ENCODE assay signal across 16 mouse cellular contexts in the genomic region with DNA sequence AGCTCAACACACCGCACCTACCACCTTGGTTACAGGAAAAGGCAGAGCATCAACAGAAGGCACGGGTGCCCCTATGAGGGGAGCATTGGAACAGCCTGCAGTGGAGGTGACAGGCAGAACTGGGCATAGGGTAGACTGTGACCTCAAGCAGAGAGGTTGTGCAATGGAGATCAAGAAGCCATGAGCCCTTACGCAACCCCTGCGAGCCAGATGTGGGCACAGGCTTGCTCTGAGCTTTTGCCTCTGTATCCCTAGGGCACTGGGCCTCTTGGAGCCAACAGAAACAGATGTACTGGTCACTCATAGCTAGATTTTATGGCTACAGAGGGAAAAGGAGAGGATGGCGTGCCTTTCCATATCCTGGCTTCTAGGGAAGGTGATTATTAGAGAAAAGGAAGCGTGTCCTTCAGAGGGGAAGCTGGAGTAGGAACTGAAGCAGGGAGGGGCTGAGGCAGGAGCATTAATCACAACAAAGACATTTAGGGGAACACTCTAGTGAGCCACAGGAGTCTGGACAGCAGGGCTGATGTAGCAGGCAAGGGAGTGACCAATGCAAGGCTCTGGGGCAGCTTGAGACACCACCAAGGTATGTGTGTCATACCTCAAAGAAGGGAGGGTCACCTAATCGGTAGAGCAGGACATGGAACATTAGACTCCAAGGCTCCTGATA. TPM values are rescaled to one million over a fixed set of nuclear protein-coding genes. Genes with fewer than 3 reads are reported as not detected.
A peak's percentile ranks its signal among the peaks of the same experiment; 100 is the strongest.
DNase-seq lines count a peak whose midpoint lies in the region; ATAC-seq and TF ChIP-seq lines count a peak whose summit lies in the region.
"Had no signal": no experiment of that assay in that cellular context is flagged by ENCODE, and none has a peak within 500 bp of the region (broad histone marks: within the 10 kb centered on the region; RNA-seq: fewer than 3 reads in every experiment).

No protein-coding gene starts in this region.

- intact Hi-C loops in gastrocnemius, adult 2 months (cut with DNase I) = no loop called here

- H3K9me3 ChIP-seq in lung, postnatal 0 days (ENCODE audit: low read length) = no peaks in the 10 kb centered on the region
- H3K9me3 ChIP-seq in liver, postnatal 0 days (ENCODE audit: low read length) = no peaks in the 10 kb centered on the region
- H3K9me3 ChIP-seq: heart, embryonic 13.5 days; midbrain, embryonic 15.5 days had no signal

- no peak overlapping the region for H3K4me2 ChIP-seq in lung, postnatal 0 days (replicated peaks; ENCODE audit: low read depth, low read length)
- no peak overlapping the region for H3K4me2 ChIP-seq in liver, postnatal 0 days (ENCODE audit: low read depth, low read length)
- H3K4me2 ChIP-seq: heart, embryonic 13.5 days; midbrain, embryonic 15.5 days had no signal

- no peak overlapping the region for H3K27ac ChIP-seq in lung, postnatal 0 days (ENCODE audit: low read length)
- no peak overlapping the region for H3K27ac ChIP-seq in liver, postnatal 0 days (ENCODE audit: low read depth)
- H3K27ac ChIP-seq in gastrocnemius, adult 2 months = no peak overlapping the region
- H3K27ac ChIP-seq: heart, embryonic 13.5 days; midbrain, embryonic 15.5 days; stomach, postnatal 0 days had no signal

- H3K4me1 ChIP-seq in lung, postnatal 0 days (ENCODE audit: insufficient read depth, low read depth, low read length) = no peaks in the 10 kb centered on the region
- no peaks in the 10 kb centered on the region for H3K4me1 ChIP-seq in lung, adult 2 months (ENCODE audit: control insufficient read depth, insufficient read depth, low read length)
- no peaks in the 10 kb centered on the region for H3K4me1 ChIP-seq in liver, postnatal 0 days (ENCODE audit: insufficient read depth)

- no peak for TF ChIP-seq EP300 in lung, postnatal 0 days (IDR thresholded peaks at IDR 0.05)
- no peak for TF ChIP-seq EP300 in liver, postnatal 0 days (IDR thresholded peaks at IDR 0.05; ENCODE audit: low read depth)

- no peaks in the 10 kb centered on the region for H3K36me3 ChIP-seq in lung, postnatal 0 days (ENCODE audit: insufficient read depth, low read length)
- H3K36me3 ChIP-seq in liver, postnatal 0 days (replicated peaks; ENCODE audit: insufficient read depth, low read length) = no peaks in the 10 kb centered on the region
- H3K36me3 ChIP-seq: heart, embryonic 13.5 days; midbrain, embryonic 15.5 days had no signal

- DNase-seq in lung, postnatal 0 days (ENCODE audit: low spot score) = peak; percentile 26
- no peak for DNase-seq in lung, adult 2 months
- peak; percentile 32 for DNase-seq in fibroblast of lung, adult 2 months (ENCODE audit: low read depth)
- DNase-seq in liver, postnatal 0 days = peak; percentile 70
- no peak for DNase-seq in gastrocnemius, adult 2 months
- no peak for DNase-seq in cerebellum, postnatal 25 days
- DNase-seq in cerebellum, adult 8-10 months = no peak
- DNase-seq: cerebellum, adult 18-20 months; forebrain, postnatal 0 days; gastrocnemius, postnatal 25 days; retina, postnatal 1 day had no signal

- no peaks in the 10 kb centered on the region for H3K27me3 ChIP-seq in lung, postnatal 0 days (replicated peaks; ENCODE audit: insufficient read depth, low read length)
- H3K27me3 ChIP-seq in liver, postnatal 0 days (ENCODE audit: insufficient read depth, low read length) = no peaks in the 10 kb centered on the region
- H3K27me3 ChIP-seq: midbrain, embryonic 15.5 days had no signal

- no peak overlapping the region for H3K4me3 ChIP-seq in lung, postnatal 0 days (ENCODE audit: low read depth, low read length)
- H3K4me3 ChIP-seq in lung, adult 2 months (replicated peaks; ENCODE audit: extremely low read depth, low read depth, low read length) = no peak overlapping the region
- H3K4me3 ChIP-seq in liver, postnatal 0 days (ENCODE audit: low read depth, low read length) = no peak overlapping the region
- no peak overlapping the region for H3K4me3 ChIP-seq in gastrocnemius, adult 2 months
- H3K4me3 ChIP-seq: heart, embryonic 13.5 days; midbrain, embryonic 15.5 days had no signal

- H3K9ac ChIP-seq in lung, postnatal 0 days (replicated peaks; ENCODE audit: low read depth) = no peak overlapping the region
- no peak overlapping the region for H3K9ac ChIP-seq in liver, postnatal 0 days (replicated peaks)
- H3K9ac ChIP-seq: forebrain, postnatal 0 days; heart, embryonic 13.5 days; midbrain, embryonic 15.5 days had no signal

- ATAC-seq in lung, postnatal 0 days = no peak; the same call in 1 of the 2 replicates
- peak; percentile 93 for ATAC-seq in liver, postnatal 0 days
- ATAC-seq: forebrain, postnatal 0 days; midbrain, embryonic 15.5 days had no signal

- TF ChIP-seq POLR2A in lung, adult 2 months (IDR thresholded peaks at IDR 0.05; ENCODE audit: borderline replicate concordance, extremely low read depth, low read depth, low read length) = no peak

- TF ChIP-seq CTCF in lung, postnatal 0 days (IDR thresholded peaks at IDR 0.05) = no peak
- no peak for TF ChIP-seq CTCF in lung, adult 2 months (IDR thresholded peaks at IDR 0.05; ENCODE audit: insufficient read depth, low read length)
- peak; percentile 33; the same call in 1 of the 2 replicates for TF ChIP-seq CTCF in liver, postnatal 0 days (IDR thresholded peaks at IDR 0.05; ENCODE audit: low read depth)
- TF ChIP-seq CTCF in gastrocnemius, adult 2 months (IDR thresholded peaks at IDR 0.05) = no peak

- 68% methylated on average over 7 of the region's 7 CpGs for WGBS in lung, postnatal 0 days
- 60% methylated on average over 7 of the region's 7 CpGs for WGBS in lung, adult 2 months
- 41% methylated on average over 7 of the region's 7 CpGs for WGBS in liver, postnatal 0 days (ENCODE audit: insufficient replicate concordance)

RNA-seq across cellular contexts. Expression of gene Noc4l, which starts 50.1 kb away (rescaled TPM):
- 16.2 and 18.9 TPM in 2 replicates for polyA plus RNA-seq in lung, postnatal 0 days (2015; fragmentation: Nextera tagmentation; extraction: Ambion mirVana)
- polyA plus RNA-seq in lung, adult 2 months (2012; rRNA removed) = 36.0 and 41.5 TPM in 2 replicates
- 14.8 and 19.6 TPM in 2 replicates for polyA plus RNA-seq in liver, postnatal 0 days (2015; fragmentation: Nextera tagmentation; extraction: Ambion mirVana)
- total RNA-seq in gastrocnemius, adult 2 months (2021) = 10 to 100 TPM; 15.1 to 15.6 TPM

RNA-seq across cellular contexts. Expression of gene Ddx51, which starts 50.1 kb away (rescaled TPM):
- polyA plus RNA-seq in lung, postnatal 0 days (2015; fragmentation: Nextera tagmentation; extraction: Ambion mirVana) = 7.3 and 7.4 TPM in 2 replicates
- polyA plus RNA-seq in lung, adult 2 months (2012; rRNA removed) = 14.4 and 19.6 TPM in 2 replicates
- polyA plus RNA-seq in liver, postnatal 0 days (2015; fragmentation: Nextera tagmentation; extraction: Ambion mirVana) = 7.5 and 7.9 TPM in 2 replicates
- total RNA-seq in gastrocnemius, adult 2 months (2021) = 1 to 10 TPM; 7.3 to 9.4 TPM

RNA-seq across cellular contexts. Expression of gene Galnt9, which starts 59.0 kb away (rescaled TPM):
- polyA plus RNA-seq in lung, postnatal 0 days (2015; fragmentation: Nextera tagmentation; extraction: Ambion mirVana) = 0.18 and 0.26 TPM in 2 replicates
- polyA plus RNA-seq in lung, adult 2 months (2012; rRNA removed) = 0.60 and 0.81 TPM in 2 replicates
- polyA plus RNA-seq in liver, postnatal 0 days (2015; fragmentation: Nextera tagmentation; extraction: Ambion mirVana) = 0.07 and 0.11 TPM in 2 replicates
- total RNA-seq in gastrocnemius, adult 2 months (2021) = not detected
- total RNA-seq: gastrocnemius, postnatal 25 days; hematopoietic stem cell, adult 5-6 weeks had no signal
- polyA plus RNA-seq: heart, embryonic 13.5 days; kidney, embryonic 14.5 days had no signal

Comparison
In these comparisons a context has a peak if more than half of its experiments do, and no peak if none do; other contexts are left out.
1. DNase-seq: peak in lung, postnatal 0 days (single experiment), fibroblast of lung, adult 2 months (single experiment) and liver, postnatal 0 days (single experiment); none in lung, adult 2 months (single experiment), gastrocnemius, adult 2 months (single experiment), cerebellum, postnatal 25 days (0 of 2) and cerebellum, adult 8-10 months (single experiment).